8 mouse cellular contexts compared by ENCODE assay signal in genomic region chr2:50687222-50687621, GRCm38 (mm10).
A peak's percentile ranks its signal among the peaks of the same experiment; 100 is the strongest.
DNase-seq lines count a peak whose midpoint lies in the region; ATAC-seq and TF ChIP-seq lines count a peak whose summit lies in the region.

No protein-coding gene starts in this region.

- no peak overlapping the region for H3K4me2 ChIP-seq in liver, embryonic 11.5 days
- H3K4me2 ChIP-seq in embryonic facial prominence, embryonic 14.5 days (ENCODE audit: low read depth, low read length), result no peak overlapping the region
- no peak overlapping the region for H3K4me2 ChIP-seq in intestine, postnatal 0 days (replicated peaks; ENCODE audit: low read depth)
- H3K4me2 ChIP-seq in lung, postnatal 0 days (replicated peaks; ENCODE audit: low read depth, low read length), result no peak overlapping the region

- no peaks in the 10 kb centered on the region for H3K27me3 ChIP-seq in liver, embryonic 11.5 days (replicated peaks; ENCODE audit: control insufficient read depth, insufficient read depth, low read length)
- H3K27me3 ChIP-seq in embryonic facial prominence, embryonic 14.5 days (replicated peaks; ENCODE audit: control insufficient read depth, insufficient read depth, low read length), result no peaks in the 10 kb centered on the region
- no peaks in the 10 kb centered on the region for H3K27me3 ChIP-seq in intestine, postnatal 0 days (replicated peaks; ENCODE audit: control insufficient read depth, insufficient read depth, low read length)
- H3K27me3 ChIP-seq in lung, postnatal 0 days (replicated peaks; ENCODE audit: insufficient read depth, low read length), result no peaks in the 10 kb centered on the region

- H3K36me3 ChIP-seq in liver, embryonic 11.5 days (ENCODE audit: control insufficient read depth, insufficient read depth, low read length), result no peaks in the 10 kb centered on the region
- no peaks in the 10 kb centered on the region for H3K36me3 ChIP-seq in embryonic facial prominence, embryonic 14.5 days (ENCODE audit: control insufficient read depth, insufficient read depth, low read length)
- no peaks in the 10 kb centered on the region for H3K36me3 ChIP-seq in intestine, postnatal 0 days (ENCODE audit: control insufficient read depth, insufficient read depth)
- no peaks in the 10 kb centered on the region for H3K36me3 ChIP-seq in lung, postnatal 0 days (ENCODE audit: insufficient read depth, low read length)

- DNase-seq in liver, result peak; percentile 10
- no peak for DNase-seq in liver, embryonic 11.5 days (ENCODE audit: low spot score)
- DNase-seq in embryonic facial prominence, embryonic 14.5 days (ENCODE audit: low spot score), result peak; percentile 83
- peak; percentile 69 for DNase-seq in lung, postnatal 0 days (ENCODE audit: low spot score)
- DNase-seq in cerebellum, adult 9-10 months, result no peak
- no peak for DNase-seq in layer of hippocampus, adult 18-20 months (ENCODE audit: low spot score in 2 of 2)

- peak; percentile 28 for TF ChIP-seq EP300 in lung, postnatal 0 days (IDR thresholded peaks at IDR 0.05)

- no peaks in the 10 kb centered on the region for H3K9me3 ChIP-seq in liver, embryonic 11.5 days (ENCODE audit: control insufficient read depth, low read length)
- no peaks in the 10 kb centered on the region for H3K9me3 ChIP-seq in embryonic facial prominence, embryonic 14.5 days (ENCODE audit: control insufficient read depth, low read length)
- H3K9me3 ChIP-seq in intestine, postnatal 0 days (ENCODE audit: control insufficient read depth), result no peaks in the 10 kb centered on the region
- H3K9me3 ChIP-seq in lung, postnatal 0 days (ENCODE audit: low read length), result no peaks in the 10 kb centered on the region

- no peak overlapping the region for H3K4me3 ChIP-seq in liver, embryonic 11.5 days (ENCODE audit: low read depth, low read length)
- no peak overlapping the region for H3K4me3 ChIP-seq in embryonic facial prominence, embryonic 14.5 days (ENCODE audit: low read depth, low read length)
- no peak overlapping the region for H3K4me3 ChIP-seq in intestine, postnatal 0 days (ENCODE audit: low read depth, low read length)
- H3K4me3 ChIP-seq in lung, postnatal 0 days (ENCODE audit: low read depth, low read length), result no peak overlapping the region

- TF ChIP-seq CTCF in intestine, postnatal 0 days (IDR thresholded peaks at IDR 0.05; ENCODE audit: low read depth), result no peak
- TF ChIP-seq CTCF in lung, postnatal 0 days (IDR thresholded peaks at IDR 0.05), result no peak

- H3K4me1 ChIP-seq in liver, embryonic 11.5 days (replicated peaks; ENCODE audit: control insufficient read depth, insufficient read depth, low read length), result no peaks in the 10 kb centered on the region
- H3K4me1 ChIP-seq in embryonic facial prominence, embryonic 14.5 days (ENCODE audit: control insufficient read depth, insufficient read depth, low read length), result no peaks in the 10 kb centered on the region
- H3K4me1 ChIP-seq in intestine, postnatal 0 days (replicated peaks; ENCODE audit: control insufficient read depth, insufficient read depth, low read length), result no peaks in the 10 kb centered on the region
- H3K4me1 ChIP-seq in lung, postnatal 0 days (ENCODE audit: insufficient read depth, low read depth, low read length), result no peaks in the 10 kb centered on the region

- no peak for ATAC-seq in liver, embryonic 11.5 days (replicated peaks; ENCODE audit: low FRiP score)
- ATAC-seq in embryonic facial prominence, embryonic 14.5 days (ENCODE audit: low read depth), result peak; percentile 90
- ATAC-seq in intestine, postnatal 0 days, result peak; percentile 69
- peak; percentile 80 for ATAC-seq in lung, postnatal 0 days
- no peak for ATAC-seq in erythroblast, adult 5-6 weeks (replicated peaks; ENCODE audit: low FRiP score, poor library complexity, severe bottlenecking)

- no peak overlapping the region for H3K9ac ChIP-seq in liver, embryonic 11.5 days (ENCODE audit: low read depth, low read length)
- H3K9ac ChIP-seq in embryonic facial prominence, embryonic 14.5 days (ENCODE audit: low read depth, low read length), result no peak overlapping the region
- no peak overlapping the region for H3K9ac ChIP-seq in intestine, postnatal 0 days (ENCODE audit: low read depth, low read length)
- H3K9ac ChIP-seq in lung, postnatal 0 days (replicated peaks; ENCODE audit: low read depth), result no peak overlapping the region

- WGBS in liver, embryonic 11.5 days, result 47% methylated on average over 5 of the region's 5 CpGs
- 27% methylated on average over 5 of the region's 5 CpGs for WGBS in embryonic facial prominence, embryonic 14.5 days
- WGBS in intestine, postnatal 0 days, result 31% methylated on average over 5 of the region's 5 CpGs
- 28% methylated on average over 5 of the region's 5 CpGs for WGBS in lung, postnatal 0 days

- H3K27ac ChIP-seq in liver, embryonic 11.5 days (ENCODE audit: low read depth, low read length), result no peak overlapping the region
- H3K27ac ChIP-seq in embryonic facial prominence, embryonic 14.5 days (replicated peaks; ENCODE audit: low read depth, low read length), result no peak overlapping the region
- no peak overlapping the region for H3K27ac ChIP-seq in intestine, postnatal 0 days (ENCODE audit: low read depth, low read length)
- no peak overlapping the region for H3K27ac ChIP-seq in lung, postnatal 0 days (ENCODE audit: low read length)

Comparison
In these comparisons a context has a peak if more than half of its experiments do, and no peak if none do; other contexts are left out.
1. DNase-seq: peak in liver (single experiment), embryonic facial prominence, embryonic 14.5 days (single experiment) and lung, postnatal 0 days (single experiment); none in liver, embryonic 11.5 days (single experiment), cerebellum, adult 9-10 months (single experiment) and layer of hippocampus, adult 18-20 months (0 of 2).
2. ATAC-seq: peak in embryonic facial prominence, embryonic 14.5 days (single experiment), intestine, postnatal 0 days (single experiment) and lung, postnatal 0 days (single experiment); none in liver, embryonic 11.5 days (single experiment) and erythroblast, adult 5-6 weeks (single experiment).